Mouse (Mus musculus): ENCODE measurements around the gene Gm17428. TPM values are rescaled to one million over a fixed set of nuclear protein-coding genes. Genes with fewer than 3 reads are reported as not detected.

Gene Gm17428
- total and polyA plus RNA-seq, 3 experiments: not detected

DNA sequence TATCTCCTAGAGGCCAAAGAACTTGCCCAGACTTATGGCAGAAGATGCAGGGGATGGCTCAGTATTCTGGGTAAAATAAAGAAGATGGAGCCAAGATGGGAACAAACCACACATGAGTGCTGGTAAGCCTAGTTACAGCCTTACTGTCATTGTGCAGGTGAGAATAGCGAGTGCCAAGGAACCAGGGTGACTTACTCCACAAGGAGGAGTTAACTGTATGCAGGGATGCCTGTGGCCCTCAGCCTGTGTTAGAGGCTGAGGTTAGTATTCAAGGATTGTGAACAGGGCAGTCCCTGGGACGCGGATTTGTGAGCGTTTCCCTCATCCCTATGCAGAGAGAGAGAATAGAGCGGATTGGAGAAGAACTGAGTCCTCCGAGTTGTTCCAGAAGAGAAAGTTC is 25.1 kb upstream of the Gm17428 start:
- Histone ChIP-seq H3K79me2 (replicated peaks; ENCODE audit: control insufficient read depth, extremely low read depth, insufficient read depth, poor library complexity, severe bottlenecking) (no peaks in the 10 kb centered on the region), H3K4me2 (ENCODE audit: insufficient read depth, low read depth, poor library complexity, severe bottlenecking) (no peak overlapping the region), H3K4me3 (replicated peaks in 1 of 3; ENCODE audit: low read depth in 2 of 3, low read length in 2 of 3, poor library complexity in 1 of 3) (no peak overlapping the region), H3K4me1 (ENCODE audit: control insufficient read depth in 1 of 2, insufficient read depth in 2 of 2) (peaks cover 0 to 2% of the 10 kb centered on the region in 2 experiments; a peak in 2 of 4 replicates), H3K9ac (ENCODE audit: insufficient read depth, low read depth) (no peak overlapping the region), H3K9me3 (replicated peaks; ENCODE audit: low read length) (no peaks in the 10 kb centered on the region), H3K27me3 (replicated peaks) (peaks cover 58% of the 10 kb centered on the region), H3K36me3 (replicated peaks in 1 of 2; ENCODE audit: control insufficient read depth in 1 of 2, insufficient read depth in 1 of 2, low read length in 1 of 2) (no peaks in the 10 kb centered on the region), H3K27ac (ENCODE audit: insufficient read depth, low read depth) (no peak overlapping the region)
- TF ChIP-seq PAX5 (IDR thresholded peaks at IDR 0.05; ENCODE audit: low read length): no peak
- no peak for TF ChIP-seq JUN (IDR thresholded peaks at IDR 0.05; ENCODE audit: insufficient read depth, low read depth, low read length)
- TF ChIP-seq NRF1 (IDR thresholded peaks at IDR 0.05; ENCODE audit: low read depth, low read length): no peak
- no peak for TF ChIP-seq HCFC1 (IDR thresholded peaks at IDR 0.05; ENCODE audit: low read depth, low read length)
- no peak for TF ChIP-seq ZMIZ1 (IDR thresholded peaks at IDR 0.05; ENCODE audit: low read depth, low read length)
- no peak for TF ChIP-seq ZC3H11A (IDR thresholded peaks at IDR 0.05; ENCODE audit: low read depth, low read length)
- TF ChIP-seq KAT2A (IDR thresholded peaks at IDR 0.05; ENCODE audit: insufficient replicate concordance, low read length): no peak
- TF ChIP-seq RAD21 (IDR thresholded peaks at IDR 0.05; ENCODE audit: low read depth, low read length): no peak
- TF ChIP-seq MYC (IDR thresholded peaks at IDR 0.05; ENCODE audit: low read depth, low read length): no peak
- TF ChIP-seq ZNF384 (IDR thresholded peaks at IDR 0.05; ENCODE audit: low read depth, low read length): no peak
- no peak for TF ChIP-seq GABPA (IDR thresholded peaks at IDR 0.05; ENCODE audit: insufficient replicate concordance, low read depth, low read length)
- no peak for TF ChIP-seq NELFE (IDR thresholded peaks at IDR 0.05; ENCODE audit: low read depth, low read length)
- no peak for TF ChIP-seq E2F4 (IDR thresholded peaks at IDR 0.05; ENCODE audit: insufficient replicate concordance, low read depth, low read length)
- TF ChIP-seq CHD1 (IDR thresholded peaks at IDR 0.05; ENCODE audit: low read depth, low read length): no peak
- no peak for TF ChIP-seq MEF2A (IDR thresholded peaks at IDR 0.05; ENCODE audit: borderline replicate concordance, low read depth, low read length)
- no peak for TF ChIP-seq USF2 (conservative IDR thresholded peaks at IDR 0.05; ENCODE audit: low read depth, low read length)
- in situ Hi-C loops (cut with MboI; ENCODE audit: low pct_ligation_motif_present, low pct_unique_long_range_greater_than_20kb, low sequenced_read_pairs) (no loop called here), dilution Hi-C loops (cut with MboI; ENCODE audit: extremely low pct_ligation_motif_present, extremely low pct_unique_long_range_greater_than_20kb, low sequenced_read_pairs) (no loop called here)
- no peak for DNase-seq (ENCODE audit: extremely low read depth)

DNA sequence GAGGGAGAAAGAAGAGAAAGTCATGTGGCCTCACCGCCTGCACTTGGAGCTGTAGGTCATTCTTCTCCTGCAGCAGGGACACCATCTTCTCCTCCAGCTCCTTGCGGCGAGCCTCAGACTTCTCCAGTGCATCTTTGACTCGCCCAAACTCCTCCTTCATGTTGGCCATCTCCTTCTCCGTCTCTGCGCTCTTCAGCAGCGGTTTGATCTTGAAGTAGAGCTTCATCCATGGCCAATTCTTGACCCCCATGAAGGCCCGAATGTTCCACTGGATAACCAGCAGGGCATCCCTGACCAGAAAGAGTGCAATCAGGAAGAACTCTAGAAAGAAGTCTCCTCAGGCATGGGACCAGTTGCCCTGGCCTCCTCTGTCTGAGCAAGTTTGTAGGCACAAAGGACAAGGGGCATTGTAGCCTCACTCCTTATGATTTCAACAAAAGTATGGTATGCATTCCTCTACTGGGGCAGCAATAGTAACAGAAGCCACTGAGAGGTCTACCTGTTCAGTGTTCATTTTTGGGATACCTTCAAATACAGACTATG is 23.0 kb upstream of the Gm17428 start:
- dilution Hi-C loops (cut with MboI; ENCODE audit: extremely low pct_ligation_motif_present, extremely low pct_unique_long_range_greater_than_20kb, low sequenced_read_pairs): no loop called here
- TF ChIP-seq ZNF384 (IDR thresholded peaks at IDR 0.05; ENCODE audit: low read depth, low read length) (no peak), POLR2AphosphoS2 (IDR thresholded peaks at IDR 0.05; ENCODE audit: low read depth, low read length) (no peak), RCOR1 (conservative IDR thresholded peaks at IDR 0.05; ENCODE audit: low read depth, low read length) (no peak), ETS1 (conservative IDR thresholded peaks at IDR 0.05; ENCODE audit: low read depth, low read length) (no peak), TBP (conservative IDR thresholded peaks at IDR 0.05; ENCODE audit: low read depth, low read length) (no peak), IRF4 (IDR thresholded peaks at IDR 0.05; ENCODE audit: low read depth, low read length) (no peak), ZKSCAN1 (IDR thresholded peaks at IDR 0.05; ENCODE audit: borderline replicate concordance, low read depth, low read length) (no peak), MEF2A (IDR thresholded peaks at IDR 0.05; ENCODE audit: borderline replicate concordance, low read depth, low read length) (no peak), RAD21 (IDR thresholded peaks at IDR 0.05; ENCODE audit: low read depth, low read length) (no peak), GABPA (IDR thresholded peaks at IDR 0.05; ENCODE audit: insufficient replicate concordance, low read depth, low read length) (no peak), CTCF (conservative IDR thresholded peaks at IDR 0.05 in 1 of 2, IDR thresholded peaks at IDR 0.05 in 1 of 2; ENCODE audit: low read depth in 2 of 2, low read length in 2 of 2) (no peak), TCF12 (IDR thresholded peaks at IDR 0.05; ENCODE audit: low read depth, low read length) (no peak), PAX5 (IDR thresholded peaks at IDR 0.05; ENCODE audit: low read length) (no peak), E2F4 (IDR thresholded peaks at IDR 0.05; ENCODE audit: insufficient replicate concordance, low read depth, low read length) (no peak), CHD2 (IDR thresholded peaks at IDR 0.05; ENCODE audit: low read length) (no peak), MXI1 (IDR thresholded peaks at IDR 0.05; ENCODE audit: low read depth, low read length) (no peak), SIN3A (IDR thresholded peaks at IDR 0.05; ENCODE audit: low read length) (no peak), ZMIZ1 (IDR thresholded peaks at IDR 0.05; ENCODE audit: low read depth, low read length) (no peak), CHD1 (IDR thresholded peaks at IDR 0.05; ENCODE audit: low read depth, low read length) (no peak)
- H3K27me3 ChIP-seq (replicated peaks): peaks cover 51% of the 10 kb centered on the region

More for the DNA sequence above, 23.0 kb upstream of the Gm17428 start:
- Histone ChIP-seq H3K79me2 (replicated peaks; ENCODE audit: control insufficient read depth, extremely low read depth, insufficient read depth, poor library complexity, severe bottlenecking) (no peaks in the 10 kb centered on the region), H3K4me2 (ENCODE audit: insufficient read depth, low read depth, poor library complexity, severe bottlenecking) (no peak overlapping the region), H3K4me3 (replicated peaks in 1 of 3; ENCODE audit: low read depth in 2 of 3, low read length in 2 of 3, poor library complexity in 1 of 3) (no peak overlapping the region), H3K9me3 (replicated peaks; ENCODE audit: low read length) (no peaks in the 10 kb centered on the region), H3K36me3 (replicated peaks in 1 of 2; ENCODE audit: control insufficient read depth in 1 of 2, insufficient read depth in 1 of 2, low read length in 1 of 2) (no peaks in the 10 kb centered on the region), H3K27ac (ENCODE audit: insufficient read depth, low read depth) (no peak overlapping the region), H3K4me1 (ENCODE audit: control insufficient read depth in 1 of 2, insufficient read depth in 2 of 2) (no peaks in the 10 kb centered on the region), H3K9ac (ENCODE audit: insufficient read depth, low read depth) (no peak overlapping the region)
- in situ Hi-C loops (cut with MboI; ENCODE audit: low pct_ligation_motif_present, low pct_unique_long_range_greater_than_20kb, low sequenced_read_pairs): no loop called here
- DNase-seq (ENCODE audit: extremely low read depth): no peak

All from CH12.LX (cell line).